Mouse (Mus musculus) kidney, adult 9 months (tissue): Measurements from ENCODE around the gene Slc25a34.
A peak's percentile ranks its signal among the peaks of the same experiment; 100 is the strongest.

ENCODE experiments used
- DNase-seq: peaks from one replicate; pipeline ENCODE4 v3.0.0; 2022

The Slc25a34 gene

GRCm38 (mm10) chr4:141623666-141624065 is at the start of gene Slc25a34:
TSS of gene Slc25a34 (minus strand) at chr4:141623821.
- DNase-seq, result peak; percentile 95

- DNase-seq, result peak; percentile 41
These were observed 48.7 kb upstream of the Slc25a34 start for GRCm38 (mm10) chr4:141672325-141672724.

GRCm38 (mm10) chr4:141671389-141671788 is 47.8 kb upstream of the Slc25a34 start:
- no peak for DNase-seq

GRCm38 (mm10) chr4:141669898-141670712 is 46.5 kb upstream of the Slc25a34 start:
- no peak for DNase-seq

- DNase-seq, result no peak
These were observed 41.2 kb upstream of the Slc25a34 start, which contains the start of gene Plekhm2 for GRCm38 (mm10) chr4:141664799-141665198. TSS of gene Plekhm2 (minus strand) at chr4:141664899.

- DNase-seq, result peak; percentile 71
These were observed 40.6 kb upstream of the Slc25a34 start for GRCm38 (mm10) chr4:141664011-141664745.

- DNase-seq, result peak; percentile 27
These were observed 39.7 kb upstream of the Slc25a34 start for GRCm38 (mm10) chr4:141663122-141663931.

GRCm38 (mm10) chr4:141660884-141661283 is 37.3 kb upstream of the Slc25a34 start:
- DNase-seq, result no peak

- DNase-seq, result no peak
These were observed 36.1 kb upstream of the Slc25a34 start for GRCm38 (mm10) chr4:141659739-141660138.

- no peak for DNase-seq
These were observed 35.3 kb upstream of the Slc25a34 start for GRCm38 (mm10) chr4:141658846-141659484.

GRCm38 (mm10) chr4:141656932-141657331 is 33.3 kb upstream of the Slc25a34 start:
- no peak for DNase-seq

- no peak for DNase-seq
These were observed 32.4 kb upstream of the Slc25a34 start for GRCm38 (mm10) chr4:141655908-141656608.

GRCm38 (mm10) chr4:141654509-141654908 is 30.9 kb upstream of the Slc25a34 start:
- DNase-seq, result no peak

GRCm38 (mm10) chr4:141653813-141654212 is 30.2 kb upstream of the Slc25a34 start:
- DNase-seq, result no peak

GRCm38 (mm10) chr4:141653044-141653443 is 29.4 kb upstream of the Slc25a34 start:
- no peak for DNase-seq

GRCm38 (mm10) chr4:141651944-141652343 is 28.3 kb upstream of the Slc25a34 start:
- no peak for DNase-seq

- DNase-seq, result no peak
These were observed 27.7 kb upstream of the Slc25a34 start for GRCm38 (mm10) chr4:141651286-141651685.

GRCm38 (mm10) chr4:141649244-141649643 is 25.6 kb upstream of the Slc25a34 start:
- DNase-seq, result no peak

GRCm38 (mm10) chr4:141648262-141648661 is 24.6 kb upstream of the Slc25a34 start:
- DNase-seq, result no peak

- no peak for DNase-seq
These were observed 23.6 kb upstream of the Slc25a34 start for GRCm38 (mm10) chr4:141647187-141647586.

GRCm38 (mm10) chr4:141645988-141646387 is 22.4 kb upstream of the Slc25a34 start:
- DNase-seq, result no peak
